Mouse (Mus musculus) bone marrow, adult 2 months (tissue): ENCODE results near the gene Fbxo28.

Source experiments
- CTCF ChIP-seq: fragments of 200-500 bp; IDR thresholded peaks from 2 replicates; pipeline ENCODE4 v1.5.1; 2011; ENCODE audit warnings: low read length, control low read depth; ENCODE audit not compliant: control insufficient read depth, insufficient read depth
- POLR2A ChIP-seq: fragments of 200-500 bp; IDR thresholded peaks from 2 replicates; pipeline ENCODE4 v1.6.1; 2011; ENCODE audit warnings: low read depth, mild to moderate bottlenecking, control low read depth, low read length, borderline replicate concordance; ENCODE audit not compliant: control insufficient read depth

- no peak for TF ChIP-seq CTCF
- TF ChIP-seq POLR2A, result no peak
These were observed 7.5 kb downstream of the Fbxo28 start for GRCm38 (mm10) chr1:182333766-182334437.
